Mouse (Mus musculus): ENCODE data around the gene Med15.

Med15 gene

DNA sequence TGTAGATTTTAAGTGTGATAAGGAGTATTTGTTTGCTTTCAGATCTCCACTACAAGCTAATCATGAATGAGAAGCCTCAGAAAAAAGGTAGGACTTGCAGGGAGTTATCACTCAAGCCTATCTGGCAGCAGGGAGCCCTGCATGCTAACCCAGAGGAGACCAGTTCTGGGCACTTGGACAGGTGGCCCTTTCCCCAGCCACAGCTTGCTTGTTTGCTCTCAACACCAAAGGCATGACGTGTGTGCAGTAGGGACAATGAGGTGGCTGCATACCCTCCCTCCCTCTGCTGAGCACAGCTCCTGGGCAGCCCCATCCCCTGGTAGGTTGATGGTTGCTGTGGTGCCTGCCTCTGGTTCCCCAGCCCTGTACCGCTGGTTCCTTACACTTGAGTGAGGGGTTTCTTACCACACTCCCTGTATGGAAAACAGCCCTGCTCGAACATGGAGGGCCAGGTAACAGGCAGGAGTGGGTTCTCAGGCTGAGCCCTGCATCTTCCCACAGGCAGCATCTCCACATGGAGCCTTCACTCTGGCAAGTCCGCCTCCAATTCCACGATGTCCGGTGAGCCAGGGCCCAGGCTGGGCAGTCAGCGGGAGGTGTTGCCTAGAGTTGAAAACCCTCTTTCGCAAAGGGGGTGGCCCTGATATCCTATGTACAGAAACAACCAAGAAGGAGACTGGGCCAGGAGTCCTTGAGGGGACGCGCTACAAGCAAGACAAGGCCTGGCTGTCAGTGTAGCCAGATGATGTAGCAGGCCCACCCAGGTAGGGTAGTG is 84.9 kb downstream of the Med15 start:
- no peak for DNase-seq

DNA sequence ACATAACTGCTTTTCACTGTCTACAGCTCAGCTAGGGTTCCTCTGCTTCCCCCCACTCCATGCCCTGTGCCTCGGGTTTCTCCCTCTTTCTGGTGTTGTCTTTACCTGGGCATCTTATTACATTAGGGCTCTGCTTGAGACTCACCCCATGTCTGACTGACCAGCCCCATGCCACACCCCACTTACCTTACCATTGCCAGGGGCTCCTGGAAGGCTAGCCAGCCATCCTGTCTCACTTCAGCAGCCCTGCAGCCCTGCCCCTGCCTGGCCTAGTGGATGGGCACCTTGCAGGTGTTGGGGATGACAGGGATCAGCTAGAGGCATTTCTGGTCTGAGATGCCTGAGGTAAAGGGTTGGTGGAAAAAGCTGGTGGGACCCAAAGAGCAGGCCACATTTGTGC is 85.5 kb downstream of the Med15 start:
- DNase-seq, result no peak

GRCm38 (mm10) chr16:17646310-17647114 is 86.2 kb downstream of the Med15 start, which contains the start of gene Ccdc74a:
TSS of gene Ccdc74a (plus strand) at chr16:17646470.
- DNase-seq, result peak; percentile 81

- no peak for DNase-seq
Measured at GRCm38 (mm10) chr16:17643437-17643990, 89.2 kb downstream of the Med15 start.

- DNase-seq, result no peak
Measured at GRCm38 (mm10) chr16:17642311-17642710, 90.4 kb downstream of the Med15 start.

- peak; percentile 31 to 37 for DNase-seq
Measured at GRCm38 (mm10) chr16:17641301-17641700, 91.4 kb downstream of the Med15 start.

GRCm38 (mm10) chr16:17640706-17641105 is 92.0 kb downstream of the Med15 start:
- no peak for DNase-seq

- no peak for DNase-seq
Measured at GRCm38 (mm10) chr16:17639951-17640350, 92.7 kb downstream of the Med15 start.

GRCm38 (mm10) chr16:17639081-17639480 is 93.6 kb downstream of the Med15 start:
- DNase-seq, result no peak

DNA sequence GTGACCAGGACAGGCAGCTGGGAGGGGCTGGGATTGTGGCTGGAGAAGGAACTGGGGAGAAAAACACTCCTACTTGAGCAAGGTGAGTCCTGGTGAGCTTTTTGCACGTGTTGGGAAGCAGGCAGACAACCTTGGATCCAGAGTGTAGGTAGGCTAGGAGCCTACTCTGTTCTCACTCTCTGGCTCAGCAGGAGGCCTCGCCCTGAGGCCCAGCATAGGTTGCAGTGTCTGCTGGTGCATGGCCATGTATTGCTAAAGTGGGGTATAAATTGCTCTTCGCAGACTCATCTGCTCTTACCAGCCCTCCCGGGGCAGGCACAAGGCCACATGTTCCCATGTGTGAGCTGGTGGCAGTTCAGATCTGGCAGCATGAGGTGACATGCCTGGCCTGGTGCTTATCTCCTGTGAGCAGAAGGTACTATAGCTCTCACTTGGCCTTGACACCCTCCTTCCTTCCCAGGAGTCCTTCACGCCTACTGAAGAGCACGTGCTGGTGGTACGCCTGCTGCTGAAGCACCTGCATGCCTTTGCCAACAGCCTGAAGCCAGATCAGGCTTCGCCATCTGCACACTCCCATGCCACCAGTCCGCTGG is 94.6 kb downstream of the Med15 start:
- DNase-seq, result no peak

- no peak for DNase-seq
Measured at GRCm38 (mm10) chr16:17637610-17638009, 95.1 kb downstream of the Med15 start.

GRCm38 (mm10) chr16:17636904-17637303 is 95.8 kb downstream of the Med15 start:
- no peak for DNase-seq

DNA sequence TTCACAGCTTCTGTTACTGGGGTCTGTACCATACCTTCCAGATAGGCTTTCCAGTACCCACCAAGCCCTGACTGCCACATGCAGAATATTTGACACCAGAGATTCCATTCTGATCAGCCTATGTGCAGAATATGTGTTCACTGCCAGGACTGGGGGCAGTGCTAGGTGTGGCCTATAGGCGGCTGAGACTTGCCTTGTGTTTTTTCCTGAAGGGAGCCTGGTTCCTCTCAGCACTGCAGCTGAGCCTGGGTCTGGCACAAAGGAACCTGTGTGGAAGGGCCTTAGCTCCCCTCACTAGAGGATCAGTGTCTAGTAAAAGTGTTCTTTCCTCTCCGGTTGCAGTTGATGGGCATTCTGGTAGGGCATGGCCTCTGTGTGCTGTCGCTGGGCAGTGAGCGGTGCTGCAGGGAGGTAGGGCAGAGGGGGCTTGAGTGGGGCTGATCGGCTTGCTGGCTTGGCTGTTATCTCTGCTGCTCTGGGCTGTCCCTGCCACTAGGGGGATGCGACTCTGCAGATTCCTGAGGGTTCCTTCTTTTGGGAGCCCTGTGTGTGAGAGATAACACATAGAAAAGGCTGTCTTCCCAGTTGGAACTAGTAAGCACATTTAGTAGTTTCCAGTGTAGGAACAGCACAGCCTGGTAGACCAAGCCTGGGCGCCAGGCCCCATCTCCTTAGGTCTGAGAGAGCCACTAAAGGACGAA is 99.1 kb downstream of the Med15 start:
- no peak for DNase-seq

DNA sequence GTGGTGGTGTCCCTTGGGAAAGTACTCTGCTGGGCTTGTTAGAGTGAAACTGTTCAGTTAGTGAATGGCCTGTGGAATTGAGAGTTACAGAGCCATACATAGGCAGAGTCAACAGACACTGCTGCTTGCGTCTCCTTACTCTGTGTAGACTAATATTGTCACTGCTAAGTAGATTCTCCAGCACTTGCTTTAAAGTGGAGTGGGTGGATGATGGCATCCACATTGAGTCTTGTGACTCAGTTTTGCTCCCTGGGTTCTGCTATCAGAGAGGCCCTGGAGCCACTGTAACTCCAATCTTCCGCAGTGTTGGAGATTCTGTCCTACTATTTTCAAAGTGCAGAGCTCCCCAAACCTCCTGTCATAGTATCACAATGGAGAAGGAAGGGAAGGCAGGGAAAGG is 100.1 kb downstream of the Med15 start:
- no peak for DNase-seq

DNA sequence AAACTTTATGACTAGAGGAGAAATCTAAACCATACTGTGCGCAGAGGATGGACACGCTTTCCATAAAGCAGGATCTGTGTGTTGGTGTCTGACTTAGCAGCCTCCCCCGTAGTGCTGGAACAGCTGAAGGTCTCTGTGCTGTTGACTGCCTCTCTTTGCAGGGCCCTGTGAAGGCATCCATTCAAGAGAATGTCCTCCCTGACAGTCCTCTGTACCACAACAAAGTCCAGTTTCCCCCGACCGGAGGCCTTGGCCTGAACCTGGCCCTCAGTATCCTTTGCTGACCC is 106.5 kb downstream of the Med15 start:
- no peak for DNase-seq

- DNase-seq, result no peak
Measured at GRCm38 (mm10) chr16:17625488-17626268, 107.0 kb downstream of the Med15 start.

DNA sequence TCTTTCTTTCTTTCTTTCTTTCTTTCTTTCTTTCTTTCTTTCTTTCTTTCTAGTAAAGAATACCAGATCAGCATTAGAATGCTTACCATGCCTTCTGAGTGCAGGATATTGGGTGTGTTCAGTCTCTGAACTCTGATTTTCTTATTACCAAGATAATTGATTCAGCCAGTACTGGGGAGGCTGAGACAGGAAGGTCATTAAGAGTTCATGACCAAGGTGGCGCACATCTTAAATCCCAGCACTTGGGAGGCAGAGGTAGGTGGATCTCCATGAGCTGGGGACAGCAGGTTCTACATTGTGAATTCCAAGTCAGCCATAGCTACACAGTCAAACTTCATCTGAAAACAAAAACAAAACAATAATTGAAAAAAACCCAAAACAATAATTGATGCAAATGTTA is 110.8 kb downstream of the Med15 start:
- no peak for DNase-seq

DNA sequence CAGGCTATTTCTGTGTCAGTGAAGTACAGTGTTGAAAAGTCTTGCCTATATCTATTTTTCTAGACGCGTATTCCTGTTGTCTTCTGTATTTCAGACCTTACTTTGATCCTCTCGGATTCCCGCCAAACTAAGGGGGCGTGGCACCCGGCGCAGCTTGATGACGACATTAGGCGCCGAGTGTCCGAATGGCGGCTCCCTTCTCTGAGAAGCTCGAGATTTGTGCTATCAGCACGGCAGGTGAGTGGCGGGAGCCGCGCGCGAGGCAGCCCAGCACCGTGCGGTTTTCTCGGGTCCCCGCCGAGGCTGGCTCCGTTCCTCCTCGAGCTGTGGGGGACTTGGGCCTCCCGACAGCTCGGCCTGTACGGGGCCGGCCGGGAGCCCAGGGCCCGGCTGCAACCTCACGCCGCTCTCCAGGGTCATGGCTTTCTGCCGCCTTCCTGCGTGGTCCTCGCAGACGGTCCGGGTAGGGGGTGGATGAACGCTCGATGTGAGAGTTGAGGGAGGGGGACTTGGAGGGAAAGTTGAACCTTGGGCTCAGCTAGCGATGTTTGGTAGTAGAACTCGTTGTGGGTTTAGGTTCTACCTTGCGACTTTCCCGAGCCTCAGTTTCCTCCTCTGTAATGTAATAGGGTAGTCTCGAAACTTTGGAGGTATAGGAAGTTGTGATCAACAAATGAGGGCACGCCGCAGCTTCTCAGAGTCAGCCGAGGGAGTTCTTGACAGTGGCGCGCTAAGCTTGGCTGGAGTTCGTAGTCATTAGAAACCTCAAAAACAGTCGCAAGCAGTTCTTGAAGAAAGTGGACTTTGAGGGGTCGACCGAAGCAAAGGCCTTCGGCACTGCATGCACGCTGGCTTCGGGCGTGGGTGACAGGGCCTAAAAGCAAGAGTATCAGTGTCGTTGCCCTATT is 113.2 kb downstream of the Med15 start, which contains the start of gene Smpd4:
Smpd4 (plus strand) TSS at position 157 of the 908 bp plus-strand sequence.
- peak; percentile 83 to 95 for DNase-seq

DNA sequence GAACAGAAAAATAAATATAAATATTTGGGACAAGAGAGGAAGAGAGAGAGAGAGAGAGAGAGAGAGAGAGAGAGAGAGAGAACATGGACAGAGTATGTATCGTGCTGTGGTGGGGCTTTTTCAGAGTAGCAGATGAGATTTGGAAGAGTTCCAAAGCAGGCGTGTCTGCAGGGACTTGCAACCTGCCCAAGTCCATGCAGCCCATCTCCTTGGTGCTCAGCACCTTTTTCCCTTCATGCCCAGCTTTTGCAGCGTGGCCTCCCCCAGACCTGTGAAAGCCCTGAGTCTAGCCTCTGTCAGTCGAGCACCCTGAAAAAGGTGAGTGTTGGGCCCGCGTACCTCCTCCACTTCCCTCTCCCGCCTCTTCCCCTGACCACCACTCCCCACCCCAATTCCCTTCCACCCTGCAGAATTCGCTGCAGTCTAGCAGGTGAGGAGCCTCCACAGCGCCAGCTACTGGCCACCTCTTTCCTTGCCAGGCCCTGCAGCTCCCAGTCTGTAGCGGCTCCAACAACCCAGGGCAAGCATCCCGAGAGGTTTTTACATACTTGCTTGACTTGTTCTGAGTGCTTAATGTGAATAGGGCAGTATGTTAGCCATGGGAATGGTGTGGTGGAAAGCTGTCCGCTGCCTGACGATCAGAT is 114.6 kb downstream of the Med15 start:
- peak; percentile 31 to 54 for DNase-seq

DNA sequence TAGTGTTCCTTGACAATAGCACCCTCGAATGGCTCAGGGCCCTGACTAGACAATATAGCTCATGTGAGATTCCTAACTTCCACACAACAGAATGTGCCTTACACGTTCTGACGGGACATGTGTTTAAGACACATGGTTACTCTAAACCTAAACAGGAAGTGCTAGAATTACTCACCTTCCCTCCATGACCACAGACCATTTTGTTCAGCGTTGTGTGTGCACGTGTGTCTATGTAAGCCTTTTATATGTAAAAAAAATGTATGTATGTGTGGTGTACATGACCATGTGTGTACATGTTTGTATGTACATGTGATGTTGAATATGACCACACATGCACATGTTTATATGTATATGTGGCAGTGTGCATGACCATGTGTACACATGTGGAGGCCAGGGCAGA is 116.5 kb downstream of the Med15 start:
- DNase-seq, result no peak
